Mouse (Mus musculus): ENCODE results near the gene Smpx.

GRCm38 (mm10) chrX:157674667-157675350 is 23.9 kb upstream of the Smpx start:
- TF ChIP-seq CTCF (IDR thresholded peaks at IDR 0.05; ENCODE audit: low read depth, low read length) (no peak), EP300 (IDR thresholded peaks at IDR 0.05; ENCODE audit: insufficient read depth, low read depth, low read length) (no peak)

Data from ES-Bruce4 (cell line).